Mouse (Mus musculus): ENCODE data around the gene Gm40193. TPM values are rescaled to one million over a fixed set of nuclear protein-coding genes. Genes with fewer than 3 reads are reported as not detected.
A peak's percentile ranks its signal among the peaks of the same experiment; 100 is the strongest.

Gene Gm40193
- total RNA-seq, 2 experiments from 2014 or later: not detected

DNA sequence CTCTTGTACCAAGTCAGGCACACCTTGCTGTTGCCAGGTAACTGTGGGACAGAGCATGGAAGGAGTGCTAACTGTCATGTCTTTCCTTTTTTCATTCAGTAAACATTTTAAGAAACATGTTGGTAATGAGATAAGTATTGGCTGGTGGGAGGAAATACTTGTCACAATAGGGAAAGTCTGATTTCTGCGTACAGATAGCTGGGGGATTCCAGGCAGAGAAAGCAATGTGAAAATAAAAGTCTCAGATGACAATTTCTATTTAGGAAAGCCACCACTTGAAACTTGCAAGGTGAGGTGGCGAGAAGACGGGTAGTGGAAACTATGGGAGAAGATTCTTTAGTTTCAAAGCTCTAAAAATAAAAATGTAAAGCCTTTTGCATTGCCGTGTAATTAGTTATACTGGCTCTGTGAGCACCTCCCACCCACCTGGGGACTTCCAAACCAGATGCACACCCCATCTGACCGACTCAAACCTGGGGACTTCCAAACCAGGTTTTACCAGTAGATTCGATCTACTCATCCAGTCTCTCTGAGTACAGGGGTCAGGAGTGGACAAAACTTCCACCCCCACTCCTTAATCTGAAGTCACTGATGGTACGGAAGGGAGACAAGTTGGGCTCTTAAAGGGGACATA lies 19.9 kb downstream of the Gm40193 start:
- Histone ChIP-seq H3K4me3 (no peak overlapping the region), H3K27ac (no peak overlapping the region)
- TF ChIP-seq CTCF (conservative IDR thresholded peaks at IDR 0.05): no peak
- DNase-seq (ENCODE audit: low spot score in 2 of 2): no peak

GRCm38 (mm10) chr11:70511825-70512224 lies 20.9 kb downstream of the Gm40193 start:
- no peak for DNase-seq (ENCODE audit: low spot score in 2 of 2)
- TF ChIP-seq CTCF (conservative IDR thresholded peaks at IDR 0.05): no peak
- H3K4me3 ChIP-seq: no peak overlapping the region
- H3K27ac ChIP-seq: no peak overlapping the region

GRCm38 (mm10) chr11:70511242-70511641 lies 21.5 kb downstream of the Gm40193 start:
- H3K27ac ChIP-seq: no peak overlapping the region

GRCm38 (mm10) chr11:70509753-70510564 lies 22.8 kb downstream of the Gm40193 start:
- H3K27ac ChIP-seq: no peak overlapping the region
- TF ChIP-seq CTCF (conservative IDR thresholded peaks at IDR 0.05): peak; percentile 77
- no peak overlapping the region; the same call in 1 of the 2 replicates for H3K4me3 ChIP-seq
- DNase-seq (ENCODE audit: low spot score in 2 of 2): peak; percentile 45 to 46

More at GRCm38 (mm10) chr11:70511242-70511641, 21.5 kb downstream of the Gm40193 start:
- no peak for TF ChIP-seq CTCF (conservative IDR thresholded peaks at IDR 0.05)
- DNase-seq (ENCODE audit: low spot score in 2 of 2): no peak
- H3K4me3 ChIP-seq: no peak overlapping the region

- DNase-seq (ENCODE audit: low spot score in 2 of 2): no peak
- H3K27ac ChIP-seq: no peak overlapping the region
- TF ChIP-seq CTCF (conservative IDR thresholded peaks at IDR 0.05): no peak
- no peak overlapping the region for H3K4me3 ChIP-seq
Observed at GRCm38 (mm10) chr11:70506962-70507515, 25.7 kb downstream of the Gm40193 start.

DNA sequence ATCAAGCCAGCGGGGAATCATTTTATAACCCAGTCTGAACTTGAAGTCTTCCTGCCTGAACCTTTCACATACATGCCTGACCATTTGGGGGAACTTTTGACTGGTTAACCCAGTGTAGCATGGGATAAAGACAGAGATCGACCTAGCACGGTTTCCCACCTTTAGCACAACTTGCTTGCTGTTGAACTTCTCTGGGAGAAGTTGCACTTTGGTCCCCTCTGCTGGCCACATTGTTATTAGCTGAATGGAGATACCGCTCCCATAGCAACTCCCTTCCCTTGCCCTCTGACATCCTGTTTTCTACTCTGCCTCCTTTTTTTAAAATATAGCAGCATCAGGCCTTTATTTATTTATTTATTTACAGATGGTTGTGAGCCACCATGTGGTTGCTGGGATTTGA lies 26.4 kb downstream of the Gm40193 start:
- no peak overlapping the region for H3K4me3 ChIP-seq
- peak in 1 of 2 experiments; percentile 66 for DNase-seq (ENCODE audit: low spot score in 2 of 2)
- no peak overlapping the region for H3K27ac ChIP-seq
- TF ChIP-seq CTCF (conservative IDR thresholded peaks at IDR 0.05): peak; percentile 80

GRCm38 (mm10) chr11:70504970-70505369 lies 27.8 kb downstream of the Gm40193 start, which contains the start of gene Tm4sf5:
Gene Tm4sf5, plus strand, starts transcription at chr11:70505244.
- Histone ChIP-seq H3K27ac (no peak within 1 kb of the TSS), H3K4me3 (no peak within 1 kb of the TSS)
- no peak for DNase-seq (ENCODE audit: low spot score in 2 of 2)
- TF ChIP-seq CTCF (conservative IDR thresholded peaks at IDR 0.05): no peak

GRCm38 (mm10) chr11:70502018-70502417 lies 30.7 kb downstream of the Gm40193 start:
- H3K27ac ChIP-seq: no peak overlapping the region
- no peak for TF ChIP-seq CTCF (conservative IDR thresholded peaks at IDR 0.05)
- H3K4me3 ChIP-seq: no peak overlapping the region
- DNase-seq (ENCODE audit: low spot score in 2 of 2): no peak

DNA sequence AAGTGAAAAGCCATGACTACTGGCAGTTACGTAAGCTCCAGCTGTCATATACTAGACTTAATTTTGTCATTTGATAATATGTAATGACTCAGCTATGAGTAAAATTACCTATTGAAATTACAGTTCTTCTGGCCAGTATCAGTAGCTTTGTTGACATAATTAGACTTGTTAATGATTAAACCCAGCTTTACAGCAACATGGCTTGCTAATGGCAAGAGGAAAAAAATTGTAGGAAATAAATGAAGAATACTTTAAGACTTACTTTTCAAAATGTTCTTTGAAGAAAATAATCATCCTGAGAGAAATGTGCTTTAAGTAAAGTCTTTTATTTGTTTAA lies 32.3 kb downstream of the Gm40193 start:
- TF ChIP-seq CTCF (conservative IDR thresholded peaks at IDR 0.05): no peak

DNA sequence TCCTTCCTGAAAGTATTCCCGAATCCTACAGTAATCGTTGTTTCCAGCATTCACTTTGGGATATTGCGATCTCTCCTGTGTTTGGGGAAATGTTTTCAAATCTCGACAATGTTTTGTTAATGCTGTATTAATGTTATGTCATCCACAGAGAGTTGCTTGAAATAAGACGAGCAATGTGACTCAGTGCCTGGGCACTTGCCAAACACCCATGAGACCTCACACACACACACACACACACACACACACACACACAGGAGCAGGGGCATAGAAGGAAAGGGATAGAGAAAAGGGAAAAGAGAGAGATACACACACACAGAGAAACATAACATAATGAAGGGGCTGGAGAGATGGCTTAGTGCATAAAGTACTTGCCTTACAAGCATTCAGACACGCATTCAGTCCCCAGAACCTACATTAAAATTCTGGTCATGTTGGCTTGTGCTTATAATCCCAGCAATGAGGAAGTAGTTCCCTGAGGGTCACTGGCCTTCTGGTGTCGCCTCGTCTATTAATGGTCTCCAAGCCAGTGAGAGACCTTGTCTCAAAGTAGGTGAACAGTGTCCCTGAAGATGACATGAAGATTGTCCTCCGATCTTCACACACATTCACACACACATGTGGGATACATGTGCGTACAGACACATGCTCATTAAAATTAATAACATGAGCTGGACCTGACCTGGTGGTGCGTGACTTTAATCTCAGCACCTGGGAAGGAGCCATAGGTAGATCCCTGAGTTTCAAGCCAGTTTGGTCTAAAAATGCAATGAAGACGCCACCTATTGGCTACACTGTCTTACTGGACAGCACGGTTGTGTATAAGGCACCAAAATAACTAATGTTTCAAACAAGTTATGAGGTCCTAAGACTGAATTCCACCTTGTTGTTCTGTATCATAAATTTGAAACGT lies 32.9 kb downstream of the Gm40193 start:
- Histone ChIP-seq H3K4me3 (no peak overlapping the region), H3K27ac (no peak overlapping the region)
- DNase-seq (ENCODE audit: low spot score in 2 of 2): no peak
- peak; percentile 73 for TF ChIP-seq CTCF (conservative IDR thresholded peaks at IDR 0.05)

More for the DNA sequence above, 32.3 kb downstream of the Gm40193 start:
- H3K27ac ChIP-seq: no peak overlapping the region
- DNase-seq (ENCODE audit: low spot score in 2 of 2): no peak
- no peak overlapping the region for H3K4me3 ChIP-seq

DNA sequence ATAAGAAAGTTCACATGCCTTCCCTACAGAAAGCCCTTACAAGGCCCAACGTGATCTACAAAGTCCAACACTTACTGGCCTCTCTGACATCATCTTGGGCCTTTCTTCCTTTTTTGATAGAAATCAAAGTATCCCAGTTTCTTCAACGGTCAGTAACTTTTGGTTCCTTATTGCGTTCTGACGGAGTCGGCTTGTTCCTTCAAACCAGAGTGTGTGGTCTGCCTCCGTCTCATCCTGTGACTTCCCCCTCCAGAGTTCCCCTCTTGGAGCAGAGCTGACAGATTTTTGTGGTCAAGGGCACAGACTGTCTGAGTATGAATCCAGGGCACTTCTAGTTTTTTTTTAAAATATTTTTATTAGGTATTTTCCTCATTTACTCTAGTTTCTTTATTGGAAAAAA lies 43.1 kb downstream of the Gm40193 start:
- Histone ChIP-seq H3K27ac (peak overlapping the region; percentile 32; the same call in 1 of the 2 replicates), H3K4me3 (no peak overlapping the region)
- TF ChIP-seq CTCF (conservative IDR thresholded peaks at IDR 0.05): no peak
- DNase-seq (ENCODE audit: low spot score in 2 of 2): no peak

GRCm38 (mm10) chr11:70489138-70489537 lies 43.6 kb downstream of the Gm40193 start:
- Histone ChIP-seq H3K4me3 (no peak overlapping the region), H3K27ac (peak overlapping the region; percentile 32; the same call in 1 of the 2 replicates)
- TF ChIP-seq CTCF (conservative IDR thresholded peaks at IDR 0.05): no peak
- no peak for DNase-seq (ENCODE audit: low spot score in 2 of 2)
